Mouse (Mus musculus): Measurements from ENCODE around the gene Cntn5. TPM values are rescaled to one million over a fixed set of nuclear protein-coding genes. Genes with fewer than 3 reads are reported as not detected.

Gene Cntn5
- total RNA-seq, 2 experiments from 2014 or later, result 23.1 to 25.2 TPM

DNA sequence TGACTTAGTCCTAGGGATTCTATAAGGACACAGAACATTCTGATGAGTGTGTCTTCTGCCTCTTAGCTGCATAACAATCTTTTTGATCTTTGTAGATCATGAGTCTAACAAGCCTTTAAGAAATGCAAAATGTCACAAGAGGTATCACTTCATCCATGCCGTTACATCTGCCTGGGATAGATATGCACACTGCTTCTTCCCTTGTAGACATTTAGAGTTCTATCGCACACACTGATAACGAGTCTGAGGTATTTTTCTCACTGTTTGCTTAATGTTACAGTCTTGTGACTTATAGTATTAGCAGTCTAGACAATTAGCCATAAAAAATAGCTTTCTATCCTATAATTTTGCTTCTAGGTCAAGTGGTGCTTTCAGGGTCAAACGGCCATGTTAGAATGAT lies 522.9 kb downstream of the Cntn5 start:
- TF ChIP-seq CTCF (IDR thresholded peaks at IDR 0.05), result no peak
- intact Hi-C loops (cut with DNase I), result no loop called here
- H3K4me3 ChIP-seq, result no peak overlapping the region

DNA sequence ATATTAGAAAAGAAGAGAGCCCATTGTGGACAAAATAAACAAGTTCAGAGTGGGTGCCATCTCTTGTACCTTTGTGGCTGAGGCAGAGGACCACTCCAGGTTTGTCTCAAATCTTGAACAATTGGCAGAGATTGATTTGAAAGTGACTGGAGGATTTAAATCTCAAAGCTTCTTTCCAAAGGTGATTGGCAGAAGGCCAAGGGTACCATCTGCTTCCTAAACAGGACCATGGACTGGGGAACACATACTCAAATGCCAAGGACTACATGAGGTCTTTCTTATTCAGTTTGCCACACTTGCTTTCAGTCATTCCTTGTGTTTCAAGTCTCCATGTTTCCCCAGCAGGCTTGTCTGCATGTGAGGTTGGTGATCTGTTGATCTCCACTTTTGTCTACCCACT lies 528.3 kb downstream of the Cntn5 start:
- Histone ChIP-seq H3K4me3 (no peak overlapping the region), H3K27ac (no peak overlapping the region)
- intact Hi-C loops (cut with DNase I), result no loop called here
- no peak for DNase-seq (ENCODE audit: extremely low spot score in 1 of 2, low spot score in 2 of 2)
- TF ChIP-seq CTCF (IDR thresholded peaks at IDR 0.05), result no peak

More for the DNA sequence above, 522.9 kb downstream of the Cntn5 start:
- H3K27ac ChIP-seq, result no peak overlapping the region
- no peak for DNase-seq (ENCODE audit: extremely low spot score in 1 of 2, low spot score in 2 of 2)

DNA sequence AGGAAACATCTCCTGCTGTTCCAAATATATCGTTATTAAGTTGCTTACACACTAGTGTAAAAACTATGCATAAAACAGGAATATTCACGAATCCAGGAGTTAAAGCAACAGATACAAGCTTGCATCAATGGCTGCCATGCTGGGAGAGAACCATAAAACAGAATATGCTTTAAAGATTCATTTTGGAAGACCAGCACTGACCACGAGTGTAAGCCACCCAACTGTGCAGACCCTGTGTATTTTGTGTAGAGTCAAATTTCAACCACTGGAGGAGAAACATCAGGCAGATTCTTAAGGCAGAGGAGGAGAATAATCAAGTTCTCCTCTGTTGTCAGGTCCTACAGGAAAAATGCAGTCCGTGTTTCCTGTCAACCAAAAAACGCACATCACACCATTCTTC lies 535.6 kb downstream of the Cntn5 start:
- intact Hi-C loops (cut with DNase I), result no loop called here
- no peak for TF ChIP-seq CTCF (IDR thresholded peaks at IDR 0.05)
- Histone ChIP-seq H3K27ac (no peak overlapping the region), H3K4me3 (no peak overlapping the region)
- DNase-seq (ENCODE audit: extremely low spot score in 1 of 2, low spot score in 2 of 2), result no peak

DNA sequence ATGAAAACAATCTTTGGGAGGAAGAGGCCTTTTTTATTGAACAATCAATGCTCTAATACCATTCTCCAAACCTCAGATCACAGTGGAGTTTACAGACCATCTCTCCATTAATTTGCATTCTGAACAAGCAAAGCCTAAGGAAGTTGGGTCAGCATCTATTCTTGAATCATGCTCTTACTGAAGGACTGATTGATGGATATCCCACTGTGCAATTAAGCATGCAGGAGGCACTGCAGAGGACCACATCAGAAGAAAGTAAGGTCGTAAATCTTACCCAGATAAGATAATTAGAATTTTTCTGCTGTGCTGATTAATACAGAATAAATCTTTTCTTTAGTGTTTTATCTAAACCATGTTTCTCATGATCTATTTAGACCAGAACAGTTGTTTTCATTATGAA lies 536.2 kb downstream of the Cntn5 start:
- no peak for DNase-seq (ENCODE audit: extremely low spot score in 1 of 2, low spot score in 2 of 2)
- H3K27ac ChIP-seq, result no peak overlapping the region
- no peak for TF ChIP-seq CTCF (IDR thresholded peaks at IDR 0.05)
- H3K4me3 ChIP-seq, result no peak overlapping the region
- intact Hi-C loops (cut with DNase I), result no loop called here

DNA sequence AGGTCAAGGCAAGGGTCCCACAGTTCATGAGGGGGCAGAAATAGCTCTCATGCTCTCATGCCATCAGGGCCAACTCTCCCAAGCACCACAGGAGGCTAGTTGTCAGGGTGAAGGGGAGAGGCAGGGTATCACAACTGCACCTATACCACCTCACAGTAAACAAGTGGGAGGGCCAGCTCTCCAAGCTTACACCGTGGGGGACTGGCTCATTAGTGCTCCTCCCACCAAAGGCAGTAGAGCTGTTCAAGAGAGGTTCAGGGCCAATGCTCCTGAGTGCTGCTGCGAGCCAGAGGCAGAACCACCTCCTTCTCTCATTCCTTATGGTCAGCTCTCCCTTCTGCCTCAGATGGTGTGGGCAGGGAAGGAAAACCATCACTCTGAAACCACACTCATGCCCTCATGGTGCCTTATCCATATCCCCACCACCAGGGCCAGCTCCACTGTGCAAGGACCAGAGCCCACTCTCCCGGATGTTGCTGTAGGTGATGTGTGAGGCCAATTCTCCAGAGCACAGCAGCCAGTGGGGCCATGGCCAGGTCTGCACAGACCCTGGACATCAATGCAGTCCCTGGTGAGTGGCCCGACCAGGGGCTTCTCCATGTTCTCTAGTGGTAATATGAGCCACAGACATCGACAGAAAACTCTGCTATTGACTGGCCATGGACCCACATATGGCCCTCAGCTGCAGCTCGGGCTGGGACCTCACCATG lies 538.2 kb downstream of the Cntn5 start:
- no peak overlapping the region for H3K27ac ChIP-seq
- no peak for TF ChIP-seq CTCF (IDR thresholded peaks at IDR 0.05)
- intact Hi-C loops (cut with DNase I), result no loop called here
- DNase-seq (ENCODE audit: extremely low spot score in 1 of 2, low spot score in 2 of 2), result no peak
- H3K4me3 ChIP-seq, result no peak overlapping the region

DNA sequence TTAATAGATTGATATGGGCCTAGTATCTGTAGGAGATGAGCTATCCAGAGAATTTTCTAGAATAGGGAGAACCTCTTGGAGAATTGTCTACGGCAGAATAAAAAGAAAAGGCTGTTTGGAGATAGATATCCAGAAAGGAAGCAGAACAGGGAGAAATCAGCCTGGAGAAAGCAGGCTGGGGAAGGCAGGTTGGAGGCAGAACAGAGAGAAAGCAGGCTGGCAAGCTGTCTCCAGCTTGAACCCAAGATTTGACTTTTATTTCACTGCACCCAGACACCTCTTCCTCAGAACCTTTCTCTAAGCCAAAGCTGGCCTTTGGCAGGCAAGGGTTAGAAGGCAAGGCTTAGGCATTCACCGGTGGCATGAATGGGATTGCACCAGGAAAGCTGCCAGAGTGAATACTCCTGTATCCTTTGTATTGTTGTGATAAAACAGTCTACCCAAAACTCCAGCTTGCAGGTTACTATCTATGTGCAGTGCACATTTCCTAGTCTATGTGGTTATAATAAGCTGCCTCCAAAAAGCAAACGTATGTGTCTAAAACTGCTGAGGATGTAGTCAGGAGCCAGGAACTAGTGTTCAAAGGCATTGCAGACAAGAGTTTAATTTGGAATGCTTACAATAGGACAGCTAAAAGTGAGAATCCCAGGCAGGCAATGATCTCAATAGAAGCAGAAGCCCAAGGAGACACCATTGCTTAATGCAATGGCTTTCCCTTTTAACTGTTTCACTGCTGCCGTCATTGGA lies 553.5 kb downstream of the Cntn5 start:
- peak overlapping the region; percentile 41 for H3K27ac ChIP-seq
- TF ChIP-seq CTCF (IDR thresholded peaks at IDR 0.05), result no peak
- no peak overlapping the region for H3K4me3 ChIP-seq
- intact Hi-C loops (cut with DNase I), result no loop called here
- DNase-seq (ENCODE audit: extremely low spot score in 1 of 2, low spot score in 2 of 2), result no peak

DNA sequence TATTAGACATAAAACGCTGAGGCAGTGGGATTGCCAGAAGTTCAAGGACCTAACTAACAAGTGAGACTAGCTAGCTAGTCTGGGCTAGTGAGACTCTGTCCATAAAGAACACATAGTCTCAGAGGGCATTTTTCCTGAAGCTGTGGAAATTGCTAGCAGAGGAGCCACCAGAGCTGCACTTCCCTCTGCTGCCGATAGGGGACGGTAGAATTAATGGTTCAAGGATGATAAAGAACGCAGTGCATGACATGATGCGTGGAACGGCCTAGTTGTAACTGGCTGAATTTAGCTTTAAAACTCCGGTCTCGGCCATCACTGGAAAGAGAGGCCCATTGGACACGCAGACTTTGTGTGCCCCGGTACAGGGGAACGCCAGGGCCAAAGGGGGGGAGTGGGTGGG lies 555.8 kb downstream of the Cntn5 start:
- TF ChIP-seq CTCF (IDR thresholded peaks at IDR 0.05), result peak; percentile 7; the same call in 1 of the 2 replicates
- no peak for DNase-seq (ENCODE audit: extremely low spot score in 1 of 2, low spot score in 2 of 2)
- Histone ChIP-seq H3K4me3 (no peak overlapping the region), H3K27ac (no peak overlapping the region)
- intact Hi-C loops (cut with DNase I), result no loop called here

DNA sequence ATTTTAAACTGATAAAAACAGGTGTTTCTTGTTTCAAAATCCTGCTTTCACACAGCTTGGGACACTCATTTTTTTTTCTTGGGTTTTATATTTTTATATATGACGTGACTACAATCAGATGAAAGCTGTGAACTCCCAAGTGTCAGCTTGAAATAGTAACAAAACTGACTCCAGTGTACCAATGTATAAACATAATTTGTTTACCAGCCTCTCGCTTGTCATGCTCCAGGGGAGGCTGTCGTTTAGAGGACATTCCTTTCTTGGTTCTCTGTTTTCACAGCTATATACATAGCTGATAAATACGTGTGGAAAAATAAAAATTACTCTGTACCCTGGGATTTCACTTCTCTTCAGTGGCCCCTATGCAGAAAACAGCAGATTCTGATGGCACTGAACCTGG lies 556.4 kb downstream of the Cntn5 start:
- intact Hi-C loops (cut with DNase I), result no loop called here

DNA sequence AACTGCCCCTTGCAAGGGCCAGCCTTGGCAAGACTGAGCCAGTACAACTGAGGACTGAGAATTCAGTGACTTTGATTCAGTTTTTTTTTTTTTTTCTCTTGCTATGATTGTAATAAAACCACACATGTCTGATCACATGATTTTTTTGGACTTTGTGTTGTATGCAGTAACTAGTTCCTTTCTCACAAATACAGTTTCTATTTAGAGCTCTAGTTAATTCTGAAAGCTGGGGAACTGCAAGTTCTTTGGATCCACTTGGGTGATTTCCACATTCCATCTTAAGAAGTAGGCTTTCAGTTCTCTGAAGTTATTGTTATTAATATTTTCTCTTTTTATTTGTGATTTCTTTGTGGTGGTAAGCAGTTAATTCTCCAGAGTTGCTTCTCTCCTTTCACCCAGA lies 563.8 kb downstream of the Cntn5 start:
- no peak overlapping the region for H3K27ac ChIP-seq
- intact Hi-C loops (cut with DNase I), result no loop called here
- no peak for DNase-seq (ENCODE audit: extremely low spot score in 1 of 2, low spot score in 2 of 2)
- no peak overlapping the region for H3K4me3 ChIP-seq
- TF ChIP-seq CTCF (IDR thresholded peaks at IDR 0.05), result no peak

More for the DNA sequence above, 556.4 kb downstream of the Cntn5 start:
- TF ChIP-seq CTCF (IDR thresholded peaks at IDR 0.05), result no peak
- Histone ChIP-seq H3K27ac (no peak overlapping the region), H3K4me3 (no peak overlapping the region)
- no peak for DNase-seq (ENCODE audit: extremely low spot score in 1 of 2, low spot score in 2 of 2)

DNA sequence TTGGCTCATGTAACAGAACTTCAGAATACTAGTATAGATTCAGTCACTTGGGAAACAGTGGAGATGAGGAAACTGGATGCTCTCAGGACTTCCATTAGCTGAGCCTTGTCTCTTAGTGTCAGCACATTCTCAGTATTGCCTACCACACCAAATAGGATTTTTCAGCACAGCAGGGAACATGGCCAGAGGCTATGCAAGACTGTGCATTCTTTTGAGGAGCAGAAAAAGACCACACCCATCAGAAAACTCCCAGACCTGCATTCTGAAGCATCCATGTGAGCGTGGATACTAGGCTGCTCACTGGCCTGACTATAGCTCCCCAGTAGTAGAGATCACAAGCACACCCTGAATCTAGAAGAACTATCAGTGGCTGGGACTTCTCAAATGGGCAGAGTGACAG lies 564.9 kb downstream of the Cntn5 start:
- TF ChIP-seq CTCF (IDR thresholded peaks at IDR 0.05), result no peak
- no peak overlapping the region for H3K27ac ChIP-seq
- intact Hi-C loops (cut with DNase I), result no loop called here
- DNase-seq (ENCODE audit: extremely low spot score in 1 of 2, low spot score in 2 of 2), result no peak
- no peak overlapping the region for H3K4me3 ChIP-seq

DNA sequence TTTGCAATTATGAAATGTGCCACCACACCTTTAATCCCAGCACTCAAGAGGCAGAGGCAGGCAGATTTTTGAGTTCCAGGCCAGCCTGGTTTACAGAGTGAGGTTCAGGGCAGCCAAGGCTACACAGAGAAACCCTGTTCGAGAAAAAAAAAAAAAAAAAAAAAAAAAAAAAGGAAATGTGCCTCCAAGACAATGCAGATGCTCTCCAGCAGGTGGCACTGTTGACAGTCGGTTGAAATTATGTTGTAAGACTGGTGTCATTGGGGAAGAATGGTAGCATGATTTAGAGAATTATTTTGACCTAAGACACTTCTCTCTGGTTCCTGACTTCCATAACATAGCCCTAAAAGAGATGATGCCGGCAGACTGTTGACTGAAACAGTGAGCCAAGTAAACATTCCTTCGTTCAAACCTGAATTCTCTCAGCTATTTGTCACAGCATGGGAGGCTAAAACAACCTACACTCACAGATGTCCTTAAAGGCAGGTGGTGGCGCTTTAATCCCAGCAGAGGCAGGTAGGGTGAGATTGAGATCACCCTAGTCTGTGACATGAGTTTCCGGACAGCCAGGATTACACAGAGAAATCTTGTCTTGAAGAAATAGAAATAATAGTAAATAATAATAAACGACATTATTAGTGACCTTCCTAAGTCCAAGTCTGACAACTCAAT lies 579.7 kb downstream of the Cntn5 start:
- peak; percentile 22 to 66 for DNase-seq (ENCODE audit: extremely low spot score in 1 of 2, low spot score in 2 of 2)
- Histone ChIP-seq H3K27ac (no peak overlapping the region), H3K4me3 (no peak overlapping the region)
- peak; percentile 60 for TF ChIP-seq CTCF (IDR thresholded peaks at IDR 0.05)
- intact Hi-C loops (cut with DNase I), result loop anchor here (5.0 kb wide), 1 partner anchor 582 kb away; no protein-coding TSS in a partner anchor

DNA sequence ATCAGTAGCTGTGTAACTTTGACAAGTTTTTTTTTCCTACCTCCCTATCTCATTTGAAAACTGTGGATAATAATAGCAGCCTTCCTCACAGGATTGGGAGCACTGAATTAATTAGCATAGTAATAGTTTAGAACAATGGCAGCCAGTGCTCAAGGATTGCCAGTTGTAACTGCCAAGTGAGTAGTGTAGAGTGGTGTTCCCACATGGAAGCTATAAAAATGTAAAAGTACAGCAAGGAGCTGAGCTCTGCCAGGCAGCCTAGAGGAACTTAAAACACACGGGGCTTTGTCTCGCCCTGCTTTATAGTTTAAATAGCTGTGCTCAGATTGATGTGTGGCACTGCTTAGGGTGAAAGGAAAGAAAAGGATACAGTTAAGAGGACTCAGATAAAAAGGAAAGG lies 635.2 kb downstream of the Cntn5 start:
- DNase-seq (ENCODE audit: extremely low spot score in 1 of 2, low spot score in 2 of 2), result peak in 1 of 2 experiments; percentile 17
- Histone ChIP-seq H3K27ac (peak overlapping the region; percentile 55), H3K4me3 (no peak overlapping the region)
- intact Hi-C loops (cut with DNase I), result no loop called here
- no peak for TF ChIP-seq CTCF (IDR thresholded peaks at IDR 0.05)
